Mouse (Mus musculus): ENCODE data around the gene Stx5a.
A peak's percentile ranks its signal among the peaks of the same experiment; 100 is the strongest.

The Stx5a gene

GRCm38 (mm10) chr19:8790171-8790570 lies 49.0 kb downstream of the Stx5a start:
- no peak for DNase-seq (ENCODE audit: extremely low read depth, insufficient read length, low spot score)

- DNase-seq (ENCODE audit: extremely low read depth, insufficient read length, low spot score) = peak; percentile 93
Measured at GRCm38 (mm10) chr19:8798264-8798946, 57.2 kb downstream of the Stx5a start, which contains the start of gene Polr2g. Polr2g (minus strand) TSS chr19:8798577.

- DNase-seq (ENCODE audit: extremely low read depth, insufficient read length, low spot score) = no peak
Measured at GRCm38 (mm10) chr19:8798947-8799315, 57.7 kb downstream of the Stx5a start.

- DNase-seq (ENCODE audit: extremely low read depth, insufficient read length, low spot score) = peak; percentile 89
Measured at GRCm38 (mm10) chr19:8802130-8802821, 61.1 kb downstream of the Stx5a start, which contains the start of gene Zbtb3. Zbtb3 (plus strand) TSS chr19:8802555.

- DNase-seq (ENCODE audit: extremely low read depth, insufficient read length, low spot score) = no peak
Measured at GRCm38 (mm10) chr19:8803204-8803780, 62.1 kb downstream of the Stx5a start.

- no peak for DNase-seq (ENCODE audit: extremely low read depth, insufficient read length, low spot score)
Measured at GRCm38 (mm10) chr19:8803879-8804660, 62.9 kb downstream of the Stx5a start.
